ENCODE assay signal across 8 mouse cellular contexts in genomic region chr1:167285356-167285755, GRCm38 (mm10). TPM values are rescaled to one million over a fixed set of nuclear protein-coding genes. Genes with fewer than 3 reads are reported as not detected.
A peak's percentile ranks its signal among the peaks of the same experiment; 100 is the strongest.
DNase-seq lines count a peak whose midpoint lies in the region; ATAC-seq and TF ChIP-seq lines count a peak whose summit lies in the region.

No protein-coding gene starts in this region.

- ATAC-seq in hindbrain, postnatal 0 days: no peak
- ATAC-seq in activated CD4-positive, CD25-positive, alpha-beta regulatory T cell, adult 4 months: no peak

- H3K27me3 ChIP-seq in embryonic facial prominence, embryonic 10.5 days (replicated peaks; ENCODE audit: low read depth, poor library complexity, severe bottlenecking): peaks cover 36% of the 10 kb centered on the region
- no peaks in the 10 kb centered on the region for H3K27me3 ChIP-seq in hindbrain, postnatal 0 days (ENCODE audit: insufficient read depth, low read length)
- no peaks in the 10 kb centered on the region for H3K27me3 ChIP-seq in myocyte (ENCODE audit: control insufficient read depth, insufficient read depth, insufficient read length)

- no peaks in the 10 kb centered on the region for H3K9me3 ChIP-seq in embryonic facial prominence, embryonic 10.5 days
- no peaks in the 10 kb centered on the region for H3K9me3 ChIP-seq in hindbrain, postnatal 0 days (ENCODE audit: low read length)

- H3K27ac ChIP-seq in layer of hippocampus, adult 2 months: peak overlapping the region; percentile 94
- peak overlapping the region; percentile 99 for H3K27ac ChIP-seq in embryonic facial prominence, embryonic 10.5 days (replicated peaks)
- peak overlapping the region; percentile 95 for H3K27ac ChIP-seq in hindbrain, postnatal 0 days

- WGBS in embryonic facial prominence, embryonic 10.5 days: 1% methylated on average over 8 of the region's 8 CpGs
- 2% methylated on average over 8 of the region's 8 CpGs for WGBS in hindbrain, postnatal 0 days

- TF ChIP-seq POLR2A in myocyte (IDR thresholded peaks at IDR 0.05; ENCODE audit: insufficient read length, low read depth): no peak

- peaks cover 3% of the 10 kb centered on the region for H3K36me3 ChIP-seq in embryonic facial prominence, embryonic 10.5 days (replicated peaks)
- no peaks in the 10 kb centered on the region for H3K36me3 ChIP-seq in hindbrain, postnatal 0 days (ENCODE audit: insufficient read depth, low read length)
- H3K36me3 ChIP-seq in myocyte (ENCODE audit: control insufficient read depth, insufficient read depth): no peaks in the 10 kb centered on the region

- H3K9ac ChIP-seq in hindbrain, postnatal 0 days (replicated peaks; ENCODE audit: low read length): peak overlapping the region; percentile 76

- H3K79me2 ChIP-seq in myocyte (ENCODE audit: control insufficient read depth, insufficient read depth): peaks cover 33% of the 10 kb centered on the region

- H3ac ChIP-seq in myocyte (ENCODE audit: control insufficient read depth, insufficient read length): peak overlapping the region; percentile 54

- peak overlapping the region; percentile 68 for H3K4me2 ChIP-seq in hindbrain, postnatal 0 days (ENCODE audit: low read depth, low read length)
- H3K4me2 ChIP-seq in myocyte (ENCODE audit: low read depth): peak overlapping the region; percentile 88

- H3K4me1 ChIP-seq in embryonic facial prominence, embryonic 10.5 days: peaks cover 41% of the 10 kb centered on the region
- peaks cover 7% of the 10 kb centered on the region; the same call in 1 of the 2 replicates for H3K4me1 ChIP-seq in hindbrain, postnatal 0 days (ENCODE audit: insufficient read depth, low read length)

- peak overlapping the region; percentile 92 for H3K4me3 ChIP-seq in layer of hippocampus, adult 2 months
- H3K4me3 ChIP-seq in embryonic facial prominence, embryonic 10.5 days: peak overlapping the region; percentile 88
- peak overlapping the region; percentile 90 for H3K4me3 ChIP-seq in hindbrain, postnatal 0 days (ENCODE audit: low read length)
- peak overlapping the region; percentile 70 for H3K4me3 ChIP-seq in myocyte

- DNase-seq in layer of hippocampus, adult 2 months (ENCODE audit: low spot score in 2 of 2): no peak
- no peak for DNase-seq in layer of hippocampus, postnatal 25 days (ENCODE audit: extremely low spot score in 1 of 2, low spot score in 1 of 2)
- DNase-seq in embryonic facial prominence, embryonic 10.5 days (ENCODE audit: low spot score): no peak
- DNase-seq in hindbrain, postnatal 0 days (ENCODE audit: low spot score): no peak
- no peak for DNase-seq in urinary bladder, adult 2 months (ENCODE audit: low spot score)
- no peak for DNase-seq in cerebellum, adult 9-10 months

- no peak for TF ChIP-seq CTCF in layer of hippocampus, adult 2 months (conservative IDR thresholded peaks at IDR 0.05)
- no peak for TF ChIP-seq CTCF in hindbrain, postnatal 0 days (IDR thresholded peaks at IDR 0.05; ENCODE audit: low read depth)

TF ChIP-seq in myocyte, 11 proteins besides CTCF, POLR2A, EP300 and RAD21:
- TF ChIP-seq USF1 (IDR thresholded peaks at IDR 0.05; ENCODE audit: low read depth): no peak
- no peak for TF ChIP-seq SRF (IDR thresholded peaks at IDR 0.05; ENCODE audit: control insufficient read depth, insufficient read length, low read depth)
- TF ChIP-seq REST (IDR thresholded peaks at IDR 0.05; ENCODE audit: insufficient read depth, insufficient read length): no peak
- no peak for TF ChIP-seq TCF3 (IDR thresholded peaks at IDR 0.05; ENCODE audit: insufficient read length, low read depth)
- TF ChIP-seq MYOG (IDR thresholded peaks at IDR 0.05; ENCODE audit: control insufficient read depth in 1 of 3, insufficient read depth in 1 of 3, insufficient read length in 2 of 3, low read depth in 2 of 3): no peak
- TF ChIP-seq POLR2AphosphoS2 (IDR thresholded peaks at IDR 0.05; ENCODE audit: insufficient read length, low read depth): no peak
- TF ChIP-seq MYOD1 (IDR thresholded peaks at IDR 0.05; ENCODE audit: control insufficient read depth in 1 of 3, insufficient read length in 2 of 3, low read depth in 2 of 3): no peak
- no peak for TF ChIP-seq E2F4 (IDR thresholded peaks at IDR 0.05; ENCODE audit: insufficient read depth)
- no peak for TF ChIP-seq CEBPB (IDR thresholded peaks at IDR 0.05; ENCODE audit: insufficient read depth, poor library complexity, severe bottlenecking)
- TF ChIP-seq MAX (IDR thresholded peaks at IDR 0.05; ENCODE audit: low read depth): no peak
- TF ChIP-seq TCF12 (IDR thresholded peaks at IDR 0.05; ENCODE audit: insufficient read depth, poor library complexity, severe bottlenecking): no peak

RNA-seq across cellular contexts. Expression of gene Uck2, which starts 0.2 kb away (rescaled TPM):
- 10 to 100 TPM; 36.5 to 36.7 TPM for total RNA-seq in layer of hippocampus, adult 2 months (2021)
- 10 to 100 TPM; 45.5 to 47.3 TPM for total RNA-seq in layer of hippocampus, postnatal 25 days (2021)
- 120 and 128 TPM in 2 replicates for polyA plus RNA-seq in embryonic facial prominence, embryonic 10.5 days (2016; fragmentation: Nextera tagmentation; extraction: Ambion mirVana)
- 71.8 and 91.3 TPM in 2 replicates for total RNA-seq in hindbrain, postnatal 0 days (2014; rRNA removed)
- 40.1 and 44.7 TPM in 2 replicates for polyA plus RNA-seq in hindbrain, postnatal 0 days (2015; fragmentation: Nextera tagmentation; extraction: Ambion mirVana)
- 66.7 TPM for polyA plus RNA-seq in myocyte (2012; fragmentation: generic; extraction: Trizol)
- polyA plus RNA-seq in activated CD4-positive, CD25-positive, alpha-beta regulatory T cell, adult 4 months (2017; shearing (Covaris generic)): 10 to 100 TPM; 18.6 to 31.8 TPM
- 12.0 and 19.0 TPM in 2 replicates for polyA plus RNA-seq in urinary bladder, adult 2 months (2012; rRNA removed)

RNA-seq across cellular contexts. Expression of gene Tmco1, which starts 22.8 kb away (rescaled TPM):
- 10 to 100 TPM; 49.6 to 50.4 TPM for total RNA-seq in layer of hippocampus, adult 2 months (2021)
- total RNA-seq in layer of hippocampus, postnatal 25 days (2021): 10 to 100 TPM; 50.9 to 56.8 TPM
- polyA plus RNA-seq in embryonic facial prominence, embryonic 10.5 days (2016; fragmentation: Nextera tagmentation; extraction: Ambion mirVana): 65.4 and 65.7 TPM in 2 replicates
- 47.5 and 63.2 TPM in 2 replicates for total RNA-seq in hindbrain, postnatal 0 days (2014; rRNA removed)
- polyA plus RNA-seq in hindbrain, postnatal 0 days (2015; fragmentation: Nextera tagmentation; extraction: Ambion mirVana): 70.4 and 80.8 TPM in 2 replicates
- polyA plus RNA-seq in myocyte (2012; fragmentation: generic; extraction: Trizol): 57.2 TPM
- 100 to 1,000 TPM in 1 of 2 experiments, 10 to 100 TPM in 1; 94.8 to 120 TPM for polyA plus RNA-seq in activated CD4-positive, CD25-positive, alpha-beta regulatory T cell, adult 4 months (2017; shearing (Covaris generic))
- polyA plus RNA-seq in urinary bladder, adult 2 months (2012; rRNA removed): 120 and 134 TPM in 2 replicates
